Mouse (Mus musculus): ENCODE measurements around the gene Fam189a1.

The Fam189a1 gene

GRCm38 (mm10) chr7:64880415-64880814 is 276.0 kb downstream of the Fam189a1 start:
- no peak for DNase-seq

- DNase-seq: no peak
Measured at GRCm38 (mm10) chr7:64874941-64875340, 281.4 kb downstream of the Fam189a1 start.

GRCm38 (mm10) chr7:64873266-64873665 is 283.1 kb downstream of the Fam189a1 start:
- peak; percentile 22 to 34 for DNase-seq

- DNase-seq: peak; percentile 98
Measured at GRCm38 (mm10) chr7:64872743-64873241, 283.6 kb downstream of the Fam189a1 start, which contains the start of gene Nsmce3. Gene Nsmce3, minus strand, starts transcription at chr7:64872997.

GRCm38 (mm10) chr7:64871987-64872742 is 284.2 kb downstream of the Fam189a1 start:
- no peak for DNase-seq

GRCm38 (mm10) chr7:64869549-64870065 is 286.8 kb downstream of the Fam189a1 start:
- DNase-seq: no peak

- DNase-seq: no peak
Measured at GRCm38 (mm10) chr7:64863538-64863937, 292.8 kb downstream of the Fam189a1 start.

GRCm38 (mm10) chr7:64862978-64863377 is 293.4 kb downstream of the Fam189a1 start:
- no peak for DNase-seq

GRCm38 (mm10) chr7:64856526-64857082 is 299.8 kb downstream of the Fam189a1 start:
- no peak for DNase-seq

GRCm38 (mm10) chr7:64855976-64856375 is 300.4 kb downstream of the Fam189a1 start:
- no peak for DNase-seq

GRCm38 (mm10) chr7:64855389-64855927 is 300.9 kb downstream of the Fam189a1 start:
- DNase-seq: no peak

GRCm38 (mm10) chr7:64850791-64851190 is 305.6 kb downstream of the Fam189a1 start:
- DNase-seq: peak; percentile 80 to 81

- DNase-seq: no peak
Measured at GRCm38 (mm10) chr7:64847366-64847899, 308.9 kb downstream of the Fam189a1 start.

GRCm38 (mm10) chr7:64846061-64846460 is 310.3 kb downstream of the Fam189a1 start:
- no peak for DNase-seq

GRCm38 (mm10) chr7:64840946-64841659 is 315.3 kb downstream of the Fam189a1 start:
- no peak for DNase-seq

- DNase-seq: no peak
Measured at GRCm38 (mm10) chr7:64840576-64840895, 315.8 kb downstream of the Fam189a1 start.

GRCm38 (mm10) chr7:64839801-64840575 is 316.4 kb downstream of the Fam189a1 start:
- DNase-seq: peak; percentile 69 to 79

GRCm38 (mm10) chr7:64839281-64839680 is 317.1 kb downstream of the Fam189a1 start:
- no peak for DNase-seq

GRCm38 (mm10) chr7:64830214-64830995 is 326.0 kb downstream of the Fam189a1 start:
- no peak for DNase-seq

- no peak for DNase-seq
Measured at GRCm38 (mm10) chr7:64821081-64821480, 335.3 kb downstream of the Fam189a1 start.

GRCm38 (mm10) chr7:64819683-64820082 is 336.7 kb downstream of the Fam189a1 start:
- no peak for DNase-seq
